Mouse (Mus musculus) E14TG2a.4 (cell line): Measurements from ENCODE around the gene Cyp1a1.

Source experiments
- CTCF ChIP-seq: conservative IDR thresholded peaks from 2 replicates; pipeline ENCODE4 v1.5.1; 2014; ENCODE audit warnings: low read length
- POU5F1 ChIP-seq: IDR thresholded peaks from 2 replicates; pipeline ENCODE4 v1.6.1; 2014; ENCODE audit warnings: low read length, borderline replicate concordance

DNA sequence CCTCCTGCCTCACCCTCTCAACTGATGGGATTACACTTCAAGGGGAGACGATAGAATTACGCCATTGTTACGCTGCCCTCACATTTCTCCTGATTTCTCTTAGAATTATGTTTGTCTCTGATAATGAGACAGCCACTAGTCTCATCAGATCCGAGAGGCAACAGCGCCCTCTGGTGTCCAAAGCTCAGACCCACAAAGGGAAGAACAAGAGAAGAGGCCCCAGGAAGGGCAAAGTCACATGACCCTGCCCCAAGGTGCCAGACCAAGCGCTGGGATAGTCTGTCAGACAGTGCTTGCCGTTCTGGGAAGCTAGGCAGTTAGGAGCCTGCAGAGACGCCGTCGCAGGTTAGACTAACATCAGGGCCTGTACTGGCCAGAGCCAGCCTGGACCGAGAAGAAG, 32.0 kb upstream of the Cyp1a1 start:
- TF ChIP-seq CTCF = peak; percentile 67
- TF ChIP-seq POU5F1 = no peak
